Mouse (Mus musculus) E14TG2a.4 (cell line): ENCODE measurements around the gene Gm20388.

ENCODE experiments used
- CTCF ChIP-seq: conservative IDR thresholded peaks from 2 replicates; pipeline ENCODE4 v1.5.1; 2014; ENCODE audit warnings: low read length
- NANOG ChIP-seq: IDR thresholded peaks from 2 replicates; pipeline ENCODE4 v1.6.1; 2014; ENCODE audit warnings: borderline replicate concordance, low read length, mixed read lengths
- POU5F1 ChIP-seq: IDR thresholded peaks from 2 replicates; pipeline ENCODE4 v1.6.1; 2014; ENCODE audit warnings: low read length, borderline replicate concordance

DNA sequence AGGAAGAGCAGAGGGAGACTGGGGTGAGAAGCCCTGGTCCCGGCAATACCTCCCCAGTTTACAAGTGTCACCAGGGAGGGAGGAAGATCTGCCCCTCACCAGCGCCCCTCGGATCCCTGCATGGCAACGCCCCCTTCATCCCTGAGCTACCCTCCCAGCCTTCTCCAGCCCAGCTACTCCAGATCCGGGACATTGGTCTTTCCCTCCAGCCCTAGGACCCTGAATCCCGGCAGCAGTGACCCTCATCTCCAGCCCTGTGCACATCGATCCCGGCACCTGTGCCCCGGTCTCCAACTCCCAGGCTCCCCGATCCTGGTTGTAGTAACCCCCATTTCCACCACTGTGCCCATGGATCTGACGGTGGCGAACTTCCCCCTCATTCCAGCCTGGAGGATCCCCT, 2532.1 kb downstream of the Gm20388 start:
- TF ChIP-seq CTCF (no peak), NANOG (no peak), POU5F1 (no peak)
